Mouse (Mus musculus) liver, adult 2 months (tissue): ENCODE results near the gene Slc2a3. TPM values are rescaled to one million over a fixed set of nuclear protein-coding genes. Genes with fewer than 3 reads are reported as not detected.

Experiments
- DNase-seq: peaks from one replicate; pipeline ENCODE4 v3.0.0-alpha.2; 2011; ENCODE audit warnings: low read depth, low spot score; ENCODE audit errors: extremely low read depth
- H3K27ac ChIP-seq: fragments of 200-500 bp; replicated peaks from 2 replicates; pipeline ENCODE4 v1.5.1; 2012; ENCODE audit warnings: low read depth, mild to moderate bottlenecking, control low read depth, inconsistent platforms, low read length; ENCODE audit not compliant: insufficient read depth
- H3K27me3 ChIP-seq: fragments of 200-500 bp; 2 replicates; pipeline ENCODE4 v1.6.1; 2012; ENCODE audit warnings: mild to moderate bottlenecking, moderate library complexity, low read length, inconsistent platforms; ENCODE audit not compliant: control insufficient read depth, insufficient read depth
- H3K36me3 ChIP-seq: fragments of 200-500 bp; 2 replicates; pipeline ENCODE4 v1.6.1; 2012; ENCODE audit warnings: low read length, inconsistent platforms; ENCODE audit not compliant: control insufficient read depth, insufficient read depth
- H3K4me1 ChIP-seq: fragments of 200-500 bp; 2 replicates; pipeline ENCODE4 v1.6.1; 2011; ENCODE audit warnings: low read length; ENCODE audit not compliant: control insufficient read depth, insufficient read depth
- H3K4me3 ChIP-seq: fragments of 200-500 bp; 2 replicates; pipeline ENCODE4 v1.5.1; 2011; ENCODE audit warnings: low read depth, mild to moderate bottlenecking, control low read depth, low read length, moderate library complexity; ENCODE audit not compliant: insufficient read depth
- H3K79me2 ChIP-seq: fragments of 200-500 bp; 2 replicates; pipeline ENCODE4 v1.6.1; 2012; ENCODE audit warnings: inconsistent platforms, mild to moderate bottlenecking, low read length, moderate library complexity; ENCODE audit not compliant: control insufficient read depth, insufficient read depth
- H3K9ac ChIP-seq: fragments of 200-500 bp; 2 replicates; pipeline ENCODE4 v1.6.1; 2012; ENCODE audit warnings: low read depth, mild to moderate bottlenecking, control low read depth, inconsistent platforms, low read length
- CTCF ChIP-seq: fragments of 200-500 bp; IDR thresholded peaks from 2 replicates; pipeline ENCODE4 v1.5.1; 2011; ENCODE audit warnings: low read depth, low read length, control low read depth
- POLR2A ChIP-seq: fragments of 200-500 bp; IDR thresholded peaks from 2 replicates; pipeline ENCODE4 v1.6.1; 2011; ENCODE audit warnings: low read length, control low read depth; ENCODE audit not compliant: insufficient read depth; ENCODE audit errors: extremely low read depth
- WGBS: fragments of 180-500 bp; shearing (Covaris S2); methylation state at CpG from one replicate; pipeline ENCODE4 v1.1.7; 2018; 5-methylcytosine and 5-hydroxymethylcytosine counted together
- polyA plus RNA-seq: library from polyadenylated mRNA; depleted of rRNA; stranded (reverse); fragments of >200 nt; gene quantifications from 2 replicates; pipeline ENCODE4 v1.2.3, GENCODE M21; 2012
- total RNA-seq: library from RNA; depleted of rRNA; stranded (reverse); fragments of >200 nt; gene quantifications from 2 replicates; pipeline ENCODE4 v1.2.3, GENCODE M21; 2014

Gene Slc2a3
- total and polyA plus RNA-seq, 2 experiments = 0.28 to 0.66 TPM

GRCm38 (mm10) chr6:122761011-122761599, 40.3 kb downstream of the Slc2a3 start:
- no peak overlapping the region for H3K27ac ChIP-seq
- DNase-seq = no peak
- peaks cover 5% of the 10 kb centered on the region; the same call in 1 of the 2 replicates for H3K27me3 ChIP-seq
- H3K36me3 ChIP-seq = no peaks in the 10 kb centered on the region
- H3K4me1 ChIP-seq = no peaks in the 10 kb centered on the region
- H3K4me3 ChIP-seq = no peak overlapping the region
- no peak for TF ChIP-seq CTCF
- no peak for TF ChIP-seq POLR2A
- no peaks in the 10 kb centered on the region for H3K79me2 ChIP-seq
- 10% methylated on average over 11 of the region's 11 CpGs for WGBS
- no peak overlapping the region for H3K9ac ChIP-seq

GRCm38 (mm10) chr6:122758732-122759131, 42.7 kb downstream of the Slc2a3 start:
- Histone ChIP-seq H3K36me3 (no peaks in the 10 kb centered on the region), H3K27me3 (no peaks in the 10 kb centered on the region), H3K4me1 (no peaks in the 10 kb centered on the region), H3K27ac (no peak overlapping the region), H3K79me2 (no peaks in the 10 kb centered on the region), H3K9ac (no peak overlapping the region), H3K4me3 (no peak overlapping the region)
- WGBS = 83% methylated on average over 5 of the region's 5 CpGs
- no peak for DNase-seq
- TF ChIP-seq CTCF (no peak), POLR2A (no peak)

- no peaks in the 10 kb centered on the region for H3K4me1 ChIP-seq
- H3K36me3 ChIP-seq = no peaks in the 10 kb centered on the region
- H3K9ac ChIP-seq = no peak overlapping the region
- H3K27me3 ChIP-seq = no peaks in the 10 kb centered on the region
- 66% methylated on average over 2 of the region's 2 CpGs for WGBS
- DNase-seq = no peak
- H3K27ac ChIP-seq = no peak overlapping the region
- TF ChIP-seq POLR2A = no peak
- no peak for TF ChIP-seq CTCF
- H3K4me3 ChIP-seq = no peak overlapping the region
- H3K79me2 ChIP-seq = no peaks in the 10 kb centered on the region
These were observed 45.5 kb downstream of the Slc2a3 start for GRCm38 (mm10) chr6:122755913-122756312.

- Histone ChIP-seq H3K79me2 (no peaks in the 10 kb centered on the region), H3K9ac (no peak overlapping the region), H3K4me1 (no peaks in the 10 kb centered on the region), H3K4me3 (no peak overlapping the region), H3K27ac (no peak overlapping the region), H3K27me3 (no peaks in the 10 kb centered on the region), H3K36me3 (no peaks in the 10 kb centered on the region)
- TF ChIP-seq CTCF (no peak), POLR2A (no peak)
- 83% methylated on average over 6 of the region's 6 CpGs for WGBS
- DNase-seq = no peak
These were observed 50.9 kb downstream of the Slc2a3 start for GRCm38 (mm10) chr6:122750579-122750978.

- Histone ChIP-seq H3K9ac (no peak overlapping the region), H3K36me3 (no peaks in the 10 kb centered on the region), H3K4me3 (no peak overlapping the region), H3K27me3 (peaks cover 6% of the 10 kb centered on the region; the same call in 1 of the 2 replicates), H3K79me2 (no peaks in the 10 kb centered on the region), H3K4me1 (no peaks in the 10 kb centered on the region), H3K27ac (no peak overlapping the region)
- DNase-seq = no peak
- TF ChIP-seq CTCF (no peak), POLR2A (no peak)
- WGBS = 77% methylated on average over 10 of the region's 10 CpGs
These were observed 56.8 kb downstream of the Slc2a3 start for GRCm38 (mm10) chr6:122744505-122745249.

GRCm38 (mm10) chr6:122743353-122743752, 58.1 kb downstream of the Slc2a3 start:
- Histone ChIP-seq H3K27me3 (peaks cover 6% of the 10 kb centered on the region; the same call in 1 of the 2 replicates), H3K79me2 (no peaks in the 10 kb centered on the region), H3K4me3 (no peak overlapping the region), H3K36me3 (no peaks in the 10 kb centered on the region), H3K27ac (no peak overlapping the region), H3K9ac (no peak overlapping the region), H3K4me1 (no peaks in the 10 kb centered on the region)
- no peak for DNase-seq
- TF ChIP-seq POLR2A (no peak), CTCF (no peak)
- 33% methylated on average over 11 of the region's 11 CpGs for WGBS
